Mouse (Mus musculus) embryo, embryonic 10 days (tissue): Measurements from ENCODE around the gene Myl3.

ENCODE experiments used
- DNase-seq: peaks from one replicate; pipeline ENCODE4 v3.0.0-alpha.2; 2015; ENCODE audit warnings: low spot score

Myl3 gene

DNA sequence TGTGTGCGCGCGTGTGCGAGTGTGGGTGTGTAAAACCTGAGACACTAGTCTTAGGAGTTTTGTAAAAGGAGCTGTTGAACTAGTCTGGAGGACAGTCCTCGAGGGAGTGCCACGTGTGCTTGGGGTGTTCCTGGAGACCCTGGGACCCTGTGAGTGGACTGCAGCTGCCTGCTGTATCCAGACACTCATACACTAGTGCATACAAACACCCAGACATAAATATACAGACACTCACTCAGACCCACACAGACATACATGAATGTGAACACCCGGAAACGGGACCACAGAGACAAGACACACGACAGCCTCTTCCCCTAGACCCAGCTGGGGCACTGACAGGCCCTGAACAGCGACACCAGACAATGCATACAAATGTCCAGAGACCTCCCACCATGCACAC is 21.1 kb downstream of the Myl3 start:
- DNase-seq, result no peak

DNA sequence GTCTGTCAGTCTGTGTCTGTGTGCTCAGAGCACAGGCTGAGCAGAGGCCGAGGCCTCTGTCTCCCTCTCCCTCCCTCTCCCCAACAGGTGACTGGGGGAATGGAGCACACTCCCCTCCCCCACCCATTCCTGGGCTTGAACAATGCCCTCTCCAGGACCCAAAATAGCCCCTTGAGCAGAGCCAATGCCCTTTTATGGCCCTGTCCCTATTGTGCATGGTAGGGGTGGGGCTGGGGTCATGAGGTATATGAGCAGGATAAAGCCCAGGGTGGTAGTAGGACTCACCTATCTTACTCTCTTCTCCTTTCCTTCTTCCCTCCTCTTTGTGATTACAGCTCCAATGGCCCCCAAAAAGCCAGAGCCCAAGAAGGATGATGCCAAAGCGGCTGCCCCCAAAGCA is 21.7 kb downstream of the Myl3 start:
- DNase-seq, result no peak

GRCm38 (mm10) chr9:110772336-110772735 is 30.7 kb downstream of the Myl3 start:
- DNase-seq, result no peak

- DNase-seq, result no peak
These were observed 33.0 kb downstream of the Myl3 start for GRCm38 (mm10) chr9:110774403-110775268.

GRCm38 (mm10) chr9:110775269-110776022 is 33.8 kb downstream of the Myl3 start:
- no peak for DNase-seq

DNA sequence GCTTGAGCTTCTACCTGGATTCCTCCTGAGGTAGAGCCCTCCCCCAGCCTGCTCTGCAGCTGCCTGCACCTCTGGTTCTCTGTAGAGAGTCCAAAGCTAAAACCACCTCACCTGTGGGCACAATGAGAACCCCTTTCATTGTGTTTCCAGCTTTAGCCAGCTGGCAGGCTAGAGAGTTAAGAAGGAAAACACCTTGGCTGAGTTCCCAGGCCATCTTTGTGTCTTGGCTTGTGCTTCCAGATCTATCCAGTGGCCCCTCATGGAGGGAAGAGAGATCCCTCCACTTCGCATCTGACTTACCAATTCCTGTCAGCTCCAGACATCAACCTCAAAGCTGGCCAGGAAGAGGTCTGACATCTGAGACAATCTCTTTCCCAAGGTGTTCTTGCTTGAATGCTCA is 36.4 kb downstream of the Myl3 start:
- DNase-seq, result no peak

DNA sequence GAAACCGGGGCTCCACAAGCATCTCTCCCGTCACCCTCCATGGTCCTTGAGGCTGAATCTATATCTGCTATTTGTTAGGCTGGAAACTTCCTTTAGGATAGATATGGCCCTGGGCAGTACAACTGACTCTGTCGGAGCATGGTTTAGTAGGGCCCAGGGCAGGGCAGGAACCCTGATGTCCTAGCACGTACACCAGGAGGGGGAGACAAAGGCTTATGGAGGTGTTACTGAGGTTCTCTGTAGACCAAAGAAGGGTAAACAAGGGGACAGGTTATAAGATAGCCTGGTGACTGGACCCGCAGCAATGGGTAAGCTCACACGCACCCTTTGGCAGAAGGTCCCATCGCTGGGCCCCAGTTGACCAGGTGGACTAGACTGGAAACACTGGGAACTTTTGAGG is 36.9 kb downstream of the Myl3 start:
- no peak for DNase-seq

DNA sequence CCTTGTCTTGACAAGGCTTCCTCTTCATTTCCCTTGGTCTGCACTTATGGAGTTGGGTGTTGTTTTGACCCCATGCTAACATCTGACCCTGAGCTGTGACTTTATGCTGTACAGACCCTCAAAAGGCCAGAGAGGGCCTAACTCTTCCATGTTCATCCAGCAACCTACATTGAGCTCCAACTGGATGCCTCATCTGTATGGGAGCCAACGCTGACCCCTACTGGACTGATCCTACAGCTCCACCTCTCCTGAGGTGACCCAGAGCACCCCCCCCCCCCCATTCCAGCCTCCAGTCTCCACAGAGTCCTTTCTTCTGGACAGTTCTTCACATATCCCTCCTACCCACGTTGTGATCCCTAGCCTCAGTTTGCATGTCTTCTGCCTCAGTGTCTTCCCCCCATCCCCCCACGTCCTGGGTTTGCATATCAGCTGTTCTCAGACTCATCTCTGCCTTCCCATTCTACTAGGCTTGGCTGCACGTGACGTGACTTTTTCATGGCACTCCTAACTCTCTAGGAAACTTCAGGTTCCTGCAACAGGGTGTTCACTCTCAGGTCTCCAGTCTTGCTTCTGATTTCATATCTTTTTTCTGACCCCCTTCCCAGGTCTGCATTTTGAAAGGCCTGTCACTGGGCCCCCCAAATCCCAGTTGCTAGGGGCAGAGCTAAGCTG is 37.7 kb downstream of the Myl3 start:
- peak; percentile 65 for DNase-seq

DNA sequence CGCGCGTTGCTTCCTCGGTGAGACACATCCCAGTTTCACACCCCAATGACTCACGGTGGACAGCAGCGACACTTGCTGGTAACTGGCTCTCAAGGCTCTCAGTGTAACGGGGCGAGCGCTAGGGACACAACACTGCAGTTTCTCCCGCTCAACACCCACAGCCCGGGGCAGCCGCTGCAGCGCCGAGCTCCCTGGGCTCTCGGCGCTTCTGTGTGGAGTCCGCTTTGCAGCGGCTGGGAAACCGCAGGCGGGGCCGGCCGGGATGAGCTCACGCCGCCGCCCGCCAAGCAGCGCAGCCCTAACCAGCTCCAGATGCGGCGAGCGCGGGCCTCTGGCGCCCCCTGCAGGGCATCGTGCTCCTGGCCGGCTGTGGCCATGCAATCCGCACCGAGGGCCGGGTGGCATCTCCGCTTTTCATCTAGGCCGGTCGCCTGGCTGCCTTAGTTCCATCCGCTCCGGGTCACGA is 39.6 kb downstream of the Myl3 start:
- DNase-seq, result peak; percentile 94

DNA sequence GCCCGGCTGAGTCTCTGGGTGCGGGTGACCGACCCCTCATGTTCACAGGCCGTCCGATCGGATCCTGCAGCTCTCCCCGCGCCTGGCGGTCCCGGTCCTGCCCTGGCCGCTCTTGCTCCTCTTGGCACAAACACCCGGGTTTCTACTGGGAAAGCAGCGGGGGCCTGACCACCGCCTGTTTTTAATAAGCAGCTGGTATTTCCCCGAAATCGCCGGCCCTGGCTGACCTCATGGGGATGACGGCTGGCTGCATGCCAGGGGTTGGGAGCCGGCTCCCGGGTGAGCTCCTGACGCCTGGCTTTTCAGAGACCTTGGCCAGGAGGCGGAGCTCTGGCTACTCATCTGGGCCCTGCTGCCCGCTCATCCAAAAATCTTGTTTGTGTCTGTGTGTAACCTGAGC is 40.1 kb downstream of the Myl3 start:
- DNase-seq, result peak; percentile 85

- DNase-seq, result peak; percentile 45
These were observed 42.0 kb downstream of the Myl3 start for GRCm38 (mm10) chr9:110783611-110784010.

- no peak for DNase-seq
These were observed 46.5 kb downstream of the Myl3 start for GRCm38 (mm10) chr9:110788169-110788568.

- no peak for DNase-seq
These were observed 48.8 kb downstream of the Myl3 start for GRCm38 (mm10) chr9:110790462-110790861.

- no peak for DNase-seq
These were observed 55.4 kb downstream of the Myl3 start for GRCm38 (mm10) chr9:110797013-110797412.

DNA sequence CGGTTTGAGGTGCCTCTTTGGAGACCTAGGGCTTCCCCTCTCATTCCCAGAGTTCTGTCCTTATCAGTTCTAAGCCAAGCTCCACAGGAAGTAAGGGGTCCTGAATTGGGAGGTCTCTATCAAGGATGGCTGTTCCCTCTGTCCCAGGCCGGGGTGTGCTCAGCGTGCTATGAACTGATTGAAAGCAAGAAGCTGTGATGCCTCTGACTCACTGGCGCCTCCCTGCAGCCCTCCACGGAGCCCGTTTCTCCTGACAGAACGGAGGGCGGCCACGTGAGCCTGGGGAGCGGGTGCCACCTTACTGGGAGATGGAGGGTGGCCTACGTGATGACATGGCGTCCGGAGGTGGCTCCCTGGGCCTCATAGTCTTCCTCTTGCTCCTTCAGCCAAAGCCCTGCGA is 56.2 kb downstream of the Myl3 start, which contains the start of gene Prss42:
Gene Prss42, plus strand, starts transcription at position 301 of the 400 bp plus-strand sequence.
- no peak for DNase-seq

GRCm38 (mm10) chr9:110800834-110801479 is 59.3 kb downstream of the Myl3 start:
- DNase-seq, result no peak

DNA sequence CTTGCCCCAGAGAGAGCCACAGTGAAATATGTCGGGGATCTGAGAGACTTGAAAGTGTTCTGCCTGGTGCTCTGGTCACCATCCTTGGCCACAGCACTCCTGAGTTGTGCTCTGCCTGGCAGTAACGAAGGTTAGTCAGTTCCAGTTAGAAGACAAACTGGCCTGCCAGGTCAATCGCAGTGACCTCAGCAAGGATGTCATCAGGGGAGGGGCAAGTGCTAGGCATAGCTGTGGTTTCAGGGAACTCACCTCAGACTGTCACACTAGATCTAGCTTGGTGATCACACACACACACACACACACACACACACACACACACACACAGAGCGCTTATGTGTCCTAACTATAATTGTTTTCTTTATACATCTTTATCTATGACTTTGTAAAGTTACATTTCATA is 61.6 kb downstream of the Myl3 start:
- no peak for DNase-seq

GRCm38 (mm10) chr9:110810051-110810450 is 68.4 kb downstream of the Myl3 start:
- no peak for DNase-seq

DNA sequence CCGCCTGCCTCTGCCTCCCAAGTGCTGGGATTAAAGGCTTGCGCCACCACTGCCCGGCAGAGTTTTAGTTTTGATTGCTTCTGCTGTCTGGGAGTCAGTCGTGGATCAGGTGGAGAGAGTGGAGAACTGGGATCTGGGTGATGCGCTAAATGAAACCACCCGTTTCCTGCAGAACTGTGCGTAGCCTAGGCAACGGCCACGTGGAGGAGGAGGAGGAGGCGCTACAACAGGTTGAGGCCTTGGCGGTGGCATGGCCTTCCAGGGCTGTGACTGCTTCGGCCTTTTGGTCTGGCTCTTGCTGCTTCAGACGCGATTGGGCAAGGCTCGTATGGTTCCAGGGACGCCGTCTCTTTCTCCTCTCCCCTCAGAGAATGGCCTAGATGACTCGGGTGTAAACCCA is 72.1 kb downstream of the Myl3 start, which contains the start of gene Prss44:
Gene Prss44, plus strand, starts transcription at position 206 of the 400 bp plus-strand sequence.
- no peak for DNase-seq
